Mouse (Mus musculus): ENCODE measurements around the gene Inpp5e.
"Not testable (repeated sequence)": the region's sequence is repeated elsewhere in the genome, so short reads cannot be mapped to it uniquely, and the experiment has no call there.

Gene Inpp5e

DNA sequence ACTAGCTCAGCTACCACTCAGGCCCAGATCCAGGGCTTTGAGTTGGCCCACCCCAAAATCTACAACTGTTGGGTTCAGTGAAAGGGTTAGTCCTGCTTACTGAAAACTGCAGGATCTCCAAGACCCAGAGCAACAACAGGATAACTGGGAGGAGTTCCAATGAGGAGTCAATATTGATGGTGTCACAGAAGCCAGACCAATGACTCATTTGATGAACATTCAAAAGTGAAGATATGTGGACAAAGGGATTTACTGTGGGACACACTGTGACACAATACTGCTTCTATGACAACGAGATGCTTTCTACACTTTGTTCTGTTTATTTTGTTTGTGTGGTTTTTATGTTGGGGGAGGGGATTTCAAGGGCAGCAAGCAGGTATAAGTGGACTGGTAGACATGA lies 9.1 kb upstream of the Inpp5e start:
- no peak for DNase-seq (ENCODE audit: low spot score)

DNA sequence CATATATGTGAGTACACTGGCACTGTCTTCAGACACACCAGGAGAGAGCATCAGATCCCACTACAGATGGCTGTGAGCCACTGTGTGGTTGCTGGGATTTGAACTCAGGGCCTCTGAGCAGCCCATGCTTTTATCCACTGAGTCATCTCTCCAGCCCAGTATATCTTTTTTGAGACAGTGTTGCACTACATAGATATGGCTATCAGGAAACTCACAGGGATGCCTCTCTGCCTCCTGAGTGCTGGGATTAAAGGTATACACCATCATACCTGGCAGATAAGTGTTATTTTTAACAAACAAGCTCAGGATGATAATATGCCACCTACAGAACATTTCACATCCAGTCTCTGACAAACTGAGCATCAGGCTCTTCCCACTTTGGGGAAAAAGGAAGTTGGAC lies 8.1 kb upstream of the Inpp5e start:
- DNase-seq (ENCODE audit: low spot score) = no peak

DNA sequence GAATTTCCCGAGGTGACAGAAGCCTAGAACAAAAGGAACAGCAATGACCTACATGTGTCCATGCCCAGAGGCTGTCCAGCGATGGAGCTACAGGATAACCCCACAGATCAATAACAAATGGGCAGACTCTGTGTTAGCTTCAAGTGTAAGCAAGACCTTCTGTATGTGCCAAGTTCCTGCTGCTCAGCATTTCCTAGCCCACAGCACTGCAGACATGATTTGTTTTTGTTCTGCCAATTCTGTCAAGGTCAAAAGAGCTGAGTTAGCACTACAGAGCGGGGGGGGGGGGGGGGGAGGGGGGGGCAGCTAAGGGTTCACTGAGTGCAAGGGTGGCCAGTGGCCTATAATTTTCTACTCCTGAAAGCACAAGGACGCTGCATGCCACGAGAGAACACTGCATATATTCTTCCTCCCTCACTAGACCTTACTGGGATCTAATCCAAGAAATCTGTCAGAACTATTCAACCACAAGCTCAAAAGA lies 2.0 kb upstream of the Inpp5e start:
- no peak for DNase-seq (ENCODE audit: low spot score)

DNA sequence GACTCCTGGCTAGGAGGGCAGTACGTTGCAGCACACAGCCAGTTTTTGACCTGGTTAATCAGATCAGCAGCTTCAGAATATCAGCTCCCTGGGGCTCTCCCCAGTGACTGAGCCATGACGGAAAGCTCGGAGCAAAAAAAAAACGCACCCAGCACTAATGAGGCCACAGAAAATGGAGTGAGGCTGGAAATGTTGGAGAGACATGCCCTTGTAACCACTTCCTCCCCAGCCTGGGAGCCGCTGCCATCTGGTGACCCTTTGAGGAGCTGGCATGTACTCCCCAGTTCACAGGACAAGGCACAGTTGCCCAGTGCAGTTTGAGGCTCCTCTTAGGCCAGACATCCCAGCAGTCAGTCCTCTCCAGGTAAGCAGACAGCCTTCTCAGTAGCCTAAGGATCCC lies 1.1 kb upstream of the Inpp5e start:
- no peak for DNase-seq (ENCODE audit: low spot score)

DNA sequence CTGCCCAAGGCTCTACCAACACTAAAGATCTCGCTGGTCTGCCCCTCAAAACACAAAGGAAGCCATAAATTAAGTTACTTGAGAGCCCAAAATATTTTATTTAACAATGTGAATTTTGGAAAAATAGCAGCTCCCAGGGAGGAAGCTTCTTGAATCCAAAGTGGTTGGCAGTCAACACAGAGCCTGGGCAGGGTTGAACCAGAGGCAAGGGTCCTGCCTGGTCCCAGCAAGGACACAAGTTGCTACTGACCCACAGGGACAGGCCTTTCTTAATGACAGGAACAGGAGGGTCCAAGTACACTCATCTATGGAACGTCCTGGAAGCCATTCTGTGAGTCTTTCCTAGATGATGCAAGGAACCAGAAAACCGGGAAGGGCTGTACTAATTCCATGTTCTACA lies 359 bp upstream of the Inpp5e start:
- DNase-seq (ENCODE audit: low spot score) = no peak

DNA sequence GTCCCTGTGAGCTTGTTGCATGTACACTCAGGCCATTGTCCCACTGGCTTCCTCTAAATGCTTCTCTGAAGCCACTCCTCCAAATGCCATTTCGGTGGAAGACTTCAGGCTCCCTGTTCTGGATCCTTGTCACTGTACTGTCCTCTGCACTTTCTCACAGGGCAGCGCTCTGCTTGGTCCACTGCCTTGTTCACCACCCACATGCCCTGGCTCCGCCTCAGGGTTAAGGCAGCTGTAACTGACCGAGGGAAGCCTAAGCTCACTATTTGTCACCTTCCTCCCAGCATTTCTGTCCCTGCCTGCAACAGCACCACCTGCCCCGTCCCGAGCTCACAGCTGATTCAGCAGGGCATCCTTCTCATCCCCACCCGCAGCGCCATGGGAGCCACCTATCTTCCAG lies 5.7 kb downstream of the Inpp5e start:
- no peak for DNase-seq (ENCODE audit: low spot score)

DNA sequence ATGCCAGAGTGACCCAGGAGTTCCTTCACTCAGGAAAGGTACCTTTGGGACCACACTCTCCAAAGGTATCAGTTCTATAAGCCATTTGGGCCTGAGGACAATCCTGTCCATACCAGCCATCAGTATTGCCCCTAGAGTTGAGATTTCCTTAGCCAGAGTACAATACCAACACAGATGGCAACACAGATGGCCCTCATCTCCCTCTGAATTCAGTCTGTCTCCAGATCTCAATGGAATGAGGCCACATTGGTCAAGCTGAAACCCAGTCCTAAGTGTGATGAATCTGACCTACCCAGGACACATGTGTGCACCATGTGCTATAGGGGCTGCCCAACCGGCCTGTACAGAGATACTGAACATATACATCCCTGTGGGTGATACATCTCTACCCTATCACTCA lies 6.7 kb downstream of the Inpp5e start:
- no peak for DNase-seq (ENCODE audit: low spot score)

DNA sequence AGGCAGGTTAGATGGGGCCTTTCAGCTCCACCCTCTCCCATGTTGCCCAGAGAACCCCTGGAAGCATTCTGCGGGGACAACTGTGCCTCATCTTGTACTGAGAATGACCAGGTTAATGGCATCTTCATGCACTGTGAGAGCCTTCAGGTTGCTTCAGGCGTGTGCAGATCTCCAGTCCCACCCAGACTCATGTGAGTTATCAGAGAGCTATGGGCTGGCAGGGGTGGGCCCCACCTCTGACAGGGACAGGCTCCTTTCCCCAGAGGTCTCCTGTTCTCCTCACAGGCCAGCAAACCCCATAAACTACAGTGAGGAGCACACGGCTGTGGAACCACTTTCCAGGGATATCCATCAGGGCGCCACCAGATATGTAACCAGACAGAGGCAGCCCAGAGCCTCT lies 8.0 kb downstream of the Inpp5e start:
- DNase-seq (ENCODE audit: low spot score) = no peak

DNA sequence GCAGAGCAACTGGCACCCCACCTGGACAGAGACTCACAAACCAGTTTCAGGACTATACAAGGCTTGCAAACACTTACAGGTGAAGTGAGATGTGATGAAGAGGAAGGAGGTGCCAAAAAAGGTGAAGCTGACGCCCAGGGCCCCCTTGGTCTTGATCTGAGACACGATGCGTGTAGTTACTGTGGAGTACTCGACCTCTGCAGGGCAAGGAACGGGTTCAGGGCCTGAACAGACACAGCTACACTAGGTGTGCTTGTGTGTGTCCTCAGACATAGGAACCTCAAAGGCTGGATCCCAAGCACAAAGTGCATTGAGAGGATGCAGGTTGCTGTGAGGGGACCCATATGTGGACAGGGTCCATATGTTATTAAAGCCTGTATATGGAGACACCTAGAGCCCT lies 8.7 kb downstream of the Inpp5e start:
- DNase-seq (ENCODE audit: low spot score) = no peak

DNA sequence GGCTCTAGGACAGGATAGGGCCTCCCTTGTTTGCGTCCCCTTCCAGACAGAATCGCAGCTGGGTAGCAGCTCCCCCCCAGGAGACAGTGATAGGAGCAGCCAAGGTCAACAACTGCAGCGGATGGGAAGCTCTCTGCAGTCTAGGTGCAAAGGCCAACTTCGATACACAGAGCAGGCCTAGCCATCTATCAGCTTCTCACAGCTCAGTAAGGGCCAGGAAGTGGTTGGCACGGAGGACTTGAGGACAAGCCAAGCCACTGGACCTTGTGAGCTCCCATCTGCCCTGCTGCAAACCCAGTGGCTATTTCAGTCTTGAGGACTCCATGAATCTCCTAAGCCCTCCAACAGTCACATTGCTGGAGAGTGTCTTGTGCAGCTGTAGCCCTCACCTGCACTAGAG lies 9.4 kb downstream of the Inpp5e start:
- DNase-seq (ENCODE audit: low spot score) = no peak

DNA sequence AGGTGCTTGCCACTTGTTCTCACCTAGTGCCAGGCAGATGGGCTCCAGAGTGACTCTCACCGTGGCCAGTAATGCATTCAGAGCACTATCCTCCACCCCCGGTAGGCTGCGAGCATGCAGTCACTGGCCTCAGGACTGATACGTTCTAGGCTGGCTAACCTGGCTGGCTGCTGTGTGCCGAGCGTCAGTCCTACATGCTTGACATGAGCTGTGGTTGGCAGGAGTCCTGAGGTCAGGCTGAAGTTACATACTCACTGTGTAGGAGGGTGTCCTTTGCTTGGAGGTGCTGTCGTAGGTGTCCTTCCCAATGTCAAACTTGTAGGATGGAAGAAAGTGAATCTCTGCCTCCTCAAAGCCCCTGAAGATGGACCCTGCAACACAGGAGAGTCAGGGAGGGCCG lies 10.0 kb downstream of the Inpp5e start:
- no peak for DNase-seq (ENCODE audit: low spot score)

DNA sequence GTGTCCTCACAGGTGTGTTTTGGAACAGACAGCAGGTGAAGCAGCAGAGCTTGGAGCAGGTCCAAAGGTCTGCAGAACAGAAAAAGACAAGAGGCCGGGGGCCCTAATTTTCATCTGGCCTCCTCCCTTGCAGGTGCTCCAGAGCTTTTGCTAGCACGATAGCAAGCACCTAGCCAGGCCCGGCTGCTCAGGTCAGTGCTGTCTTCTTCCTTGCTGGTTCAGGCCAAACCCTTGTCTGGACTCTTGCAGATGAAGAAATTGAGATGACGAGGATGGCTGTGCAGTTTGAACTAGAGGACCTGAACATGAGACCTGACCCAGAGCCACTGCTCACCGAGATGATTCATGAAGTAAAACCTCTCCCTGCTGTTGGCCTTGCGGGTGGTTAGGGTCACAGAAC lies 17.4 kb downstream of the Inpp5e start:
- no peak for DNase-seq (ENCODE audit: low spot score)

DNA sequence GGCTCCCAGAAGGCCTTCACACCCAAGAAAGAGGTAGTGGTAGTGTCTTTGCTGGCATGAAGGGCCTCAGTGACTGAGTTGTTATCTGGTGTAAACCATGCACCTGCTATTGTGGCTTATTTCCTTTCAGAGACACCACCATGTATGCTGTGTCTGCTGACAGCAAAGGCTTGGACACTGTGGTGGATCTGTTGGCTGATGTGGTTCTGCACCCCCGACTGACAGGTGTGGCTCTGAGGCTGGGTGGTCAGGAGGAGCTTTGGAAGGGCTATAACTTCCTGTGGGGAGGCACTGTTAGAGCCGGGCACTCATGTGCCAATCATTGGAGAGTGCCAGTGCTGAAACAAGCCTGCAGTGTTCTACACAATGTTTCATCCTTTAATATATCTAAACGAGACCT lies 18.0 kb downstream of the Inpp5e start:
- DNase-seq (ENCODE audit: low spot score) = no peak

DNA sequence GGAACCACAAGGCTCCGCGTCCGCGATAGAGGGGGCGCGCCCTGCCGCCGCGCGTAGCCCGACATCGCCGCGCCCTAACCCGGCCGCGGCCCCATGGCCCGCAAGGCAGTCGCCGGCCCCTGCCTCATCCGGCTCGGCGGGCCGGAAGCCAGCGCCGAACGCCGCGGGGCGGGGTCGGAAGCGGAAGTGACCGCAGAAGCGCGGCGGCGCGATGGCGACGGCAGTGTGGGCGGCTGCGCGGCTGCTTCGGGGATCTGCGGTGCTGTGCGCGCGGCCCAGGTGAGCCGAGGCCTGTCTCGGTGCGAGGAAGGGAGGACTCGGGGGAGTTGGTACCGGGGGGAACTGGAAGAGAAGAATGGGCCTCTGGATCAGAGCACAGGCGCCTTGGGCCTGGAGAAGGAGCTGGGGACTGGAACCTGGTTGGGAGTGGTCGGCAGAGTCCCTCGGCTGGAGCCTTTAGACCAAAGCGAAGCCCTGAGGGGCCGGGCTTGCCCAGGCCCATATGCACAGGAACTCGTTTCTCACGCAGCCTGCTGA lies 19.8 kb downstream of the Inpp5e start, which contains the start of the genes Entr1 and Pmpca:
TSS of gene Entr1 (minus strand) at position 163 of the 537 bp plus-strand sequence.
TSS of gene Pmpca (plus strand) at position 186 of the 537 bp plus-strand sequence.
- DNase-seq (ENCODE audit: low spot score) = peak; percentile 77

DNA sequence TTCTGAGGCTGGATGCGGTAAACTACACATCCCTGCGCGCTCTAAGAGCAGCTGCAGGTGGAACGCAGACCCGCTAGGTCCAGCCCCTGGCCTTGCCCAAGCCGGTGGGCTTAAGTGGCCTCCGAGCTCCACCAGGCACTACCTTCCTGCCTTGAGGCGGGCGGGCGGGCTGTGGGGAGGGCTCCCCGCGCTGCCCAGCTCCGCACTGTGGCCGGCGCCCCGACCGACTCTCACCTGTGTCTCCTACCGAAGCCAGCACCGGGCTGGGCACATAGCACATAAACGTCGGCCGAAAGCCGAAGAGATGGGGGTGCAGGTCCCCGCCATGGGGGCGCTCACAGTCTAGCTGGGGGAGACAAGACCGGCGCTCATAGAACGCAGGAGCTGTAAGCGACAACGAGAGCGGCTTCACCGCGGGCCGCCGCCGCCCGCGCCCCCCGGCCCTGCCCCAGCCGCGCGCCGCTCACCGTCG lies 20.3 kb downstream of the Inpp5e start:
- DNase-seq (ENCODE audit: low spot score) = no peak

DNA sequence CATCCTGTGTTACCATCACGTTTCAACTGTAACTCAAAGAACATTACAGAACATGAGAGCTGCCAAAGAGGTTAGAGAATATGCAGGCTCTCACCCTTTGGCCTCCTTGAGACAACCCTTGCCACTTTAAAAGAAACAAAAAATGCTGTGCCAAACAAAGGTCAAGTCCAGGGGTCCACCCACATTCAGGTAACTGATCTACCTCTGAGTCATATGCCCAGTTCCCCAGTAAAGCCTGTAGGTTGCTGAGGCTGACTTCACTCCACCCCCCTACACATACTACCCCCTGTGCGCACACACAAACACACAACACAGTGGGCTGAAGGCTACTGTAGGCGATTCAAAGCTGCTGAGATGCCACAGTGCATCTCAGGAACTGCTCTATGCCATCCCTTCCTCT lies 21.3 kb downstream of the Inpp5e start:
- DNase-seq (ENCODE audit: low spot score) = no peak

DNA sequence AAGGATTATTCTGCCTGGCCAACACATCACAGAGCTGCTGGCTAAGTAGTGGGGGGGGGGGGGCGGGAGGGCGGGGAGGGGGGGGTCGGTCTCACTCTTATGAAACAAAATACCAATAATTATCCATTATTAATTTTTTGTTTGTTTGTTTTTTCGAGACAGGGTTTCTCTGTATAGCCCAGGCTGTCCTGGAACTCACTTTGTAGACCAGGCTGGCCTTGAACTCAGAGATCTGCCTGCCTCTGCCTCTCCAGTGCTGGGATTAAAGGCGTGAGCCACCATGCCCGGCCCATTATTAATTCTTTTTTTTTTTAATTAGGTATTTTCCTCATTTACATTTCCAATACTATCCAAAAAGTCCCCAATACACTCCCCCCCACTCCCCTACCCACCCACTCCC lies 28.1 kb downstream of the Inpp5e start:
- not testable (repeated sequence) for DNase-seq (ENCODE audit: low spot score)

DNA sequence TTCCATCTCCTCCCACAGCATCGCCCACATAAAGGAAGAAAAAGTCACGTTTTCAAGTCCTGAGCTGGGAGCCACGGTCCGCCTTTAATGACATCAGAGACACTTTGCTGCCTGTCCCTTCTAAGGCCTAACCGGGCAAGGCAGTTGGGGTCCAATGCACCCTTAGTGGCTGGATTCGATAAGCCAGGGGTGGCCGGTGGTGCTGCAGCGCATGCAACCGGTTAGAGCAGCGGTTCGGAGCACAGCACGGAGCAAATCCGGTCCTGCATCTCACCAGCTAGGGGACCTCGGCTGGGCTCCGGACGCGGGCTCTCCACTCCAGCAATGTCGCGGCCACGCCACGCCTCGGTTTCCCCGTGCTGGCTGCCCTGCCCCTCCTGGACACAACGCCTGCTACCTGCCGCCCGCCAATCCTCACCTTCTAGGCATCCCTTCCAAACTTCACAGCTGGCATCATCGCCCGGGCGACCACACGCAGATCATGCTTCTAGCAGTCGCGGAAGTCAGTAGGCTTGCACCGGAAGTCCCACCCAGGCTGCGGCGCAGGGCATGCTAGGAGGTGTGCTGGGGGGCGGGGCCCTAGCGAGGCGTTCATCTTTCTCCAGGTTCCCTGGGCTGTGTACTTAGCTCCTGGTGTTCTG lies 28.8 kb downstream of the Inpp5e start, which contains the start of gene Snapc4:
TSS of gene Snapc4 (minus strand) at position 523 of the 641 bp plus-strand sequence.
- peak; percentile 60 for DNase-seq (ENCODE audit: low spot score)

DNA sequence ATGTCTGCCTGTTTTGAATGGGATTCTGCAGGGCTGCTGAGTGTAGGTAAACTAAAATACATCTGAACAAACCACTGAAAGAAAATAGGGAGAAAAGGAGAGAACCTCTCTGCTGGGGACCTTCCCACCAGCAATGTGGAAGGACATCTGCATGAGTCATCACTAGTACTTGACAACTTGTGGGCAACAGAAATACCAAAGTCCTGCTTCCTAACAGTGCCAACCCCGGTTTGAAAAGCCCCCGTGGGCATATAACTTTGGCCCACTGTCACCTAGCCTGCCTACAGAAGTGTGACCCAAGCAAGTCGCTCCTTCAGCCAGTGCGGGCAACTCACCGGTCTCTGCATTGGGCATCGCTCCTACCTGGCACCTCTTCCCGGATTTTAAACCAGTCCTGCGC lies 36.6 kb downstream of the Inpp5e start:
- DNase-seq (ENCODE audit: low spot score) = no peak

DNA sequence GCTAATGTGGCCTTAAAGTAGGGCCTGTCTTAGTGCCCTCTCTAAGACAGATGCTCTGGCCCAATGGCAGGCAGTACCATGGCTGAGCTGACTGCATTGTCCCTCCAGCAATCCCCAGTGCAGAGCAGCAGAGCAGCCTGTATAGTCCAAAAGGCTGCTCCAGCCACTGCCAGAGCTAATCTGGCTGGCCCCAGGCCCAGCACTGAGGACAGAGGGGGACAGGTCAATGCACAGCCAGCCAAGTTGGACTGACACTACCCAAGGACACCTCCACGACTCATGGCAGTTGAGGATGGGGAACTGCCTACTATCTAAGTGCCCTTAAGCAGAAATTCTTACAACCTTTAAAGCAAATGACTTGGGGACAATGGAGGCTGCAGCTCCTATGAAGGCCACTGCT lies 40.4 kb downstream of the Inpp5e start:
- DNase-seq (ENCODE audit: low spot score) = no peak

DNA sequence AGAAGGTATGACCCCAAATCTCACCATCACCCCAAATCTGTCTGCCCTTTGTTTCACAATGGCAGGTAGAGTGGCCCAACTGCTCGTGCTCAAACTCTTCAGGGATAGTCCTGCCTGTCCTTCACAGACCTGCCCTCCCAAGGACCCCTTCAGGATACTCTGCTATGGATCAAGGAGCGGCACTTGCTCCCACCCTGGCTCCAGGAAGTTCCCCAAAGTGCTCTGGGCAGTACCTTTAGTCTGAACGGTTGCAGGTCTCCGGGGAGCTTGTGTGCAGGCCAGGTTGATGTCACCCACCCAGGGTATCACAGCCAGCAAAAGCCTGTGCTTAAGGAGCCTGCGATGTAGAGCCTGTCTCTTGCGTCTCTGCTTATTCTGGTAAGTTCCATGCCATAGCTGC lies 41.1 kb downstream of the Inpp5e start:
- no peak for DNase-seq (ENCODE audit: low spot score)

DNA sequence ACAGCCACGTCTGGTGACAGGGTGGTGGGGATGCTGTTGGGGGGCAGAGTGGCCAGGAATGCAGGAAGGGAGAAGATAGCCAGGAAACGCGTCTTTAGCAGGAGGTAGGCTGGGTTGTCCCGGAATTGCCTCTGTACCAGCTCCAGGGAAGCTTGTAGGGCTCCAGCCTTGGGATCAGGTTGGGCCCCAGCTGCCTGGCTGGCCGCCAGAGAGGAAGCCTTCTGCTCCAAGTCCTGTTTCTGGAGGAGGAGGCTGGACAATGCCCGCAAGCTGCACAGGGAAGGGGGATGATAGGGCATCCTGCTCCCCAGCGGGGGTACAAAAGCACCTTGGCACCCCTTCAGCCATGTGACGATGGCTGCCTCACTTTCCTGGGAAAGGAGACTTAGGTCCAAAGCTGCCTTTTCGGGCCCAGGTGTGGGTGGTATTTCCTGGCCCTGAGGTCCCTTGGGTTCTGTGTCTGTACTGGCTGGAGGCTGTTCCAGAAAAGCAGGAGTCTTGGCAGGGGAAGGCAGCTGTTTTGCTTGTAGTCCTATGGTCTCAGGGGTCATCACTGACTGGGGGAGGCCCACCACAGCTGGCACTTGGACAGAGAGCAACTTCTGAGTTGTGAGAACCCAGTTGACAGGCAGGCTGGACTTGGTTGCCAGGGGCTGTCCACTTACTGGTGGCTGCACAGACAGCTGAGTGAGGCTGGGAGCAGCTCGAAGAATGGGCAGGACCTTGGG lies 44.1 kb downstream of the Inpp5e start:
- DNase-seq (ENCODE audit: low spot score) = peak; percentile 73

DNA sequence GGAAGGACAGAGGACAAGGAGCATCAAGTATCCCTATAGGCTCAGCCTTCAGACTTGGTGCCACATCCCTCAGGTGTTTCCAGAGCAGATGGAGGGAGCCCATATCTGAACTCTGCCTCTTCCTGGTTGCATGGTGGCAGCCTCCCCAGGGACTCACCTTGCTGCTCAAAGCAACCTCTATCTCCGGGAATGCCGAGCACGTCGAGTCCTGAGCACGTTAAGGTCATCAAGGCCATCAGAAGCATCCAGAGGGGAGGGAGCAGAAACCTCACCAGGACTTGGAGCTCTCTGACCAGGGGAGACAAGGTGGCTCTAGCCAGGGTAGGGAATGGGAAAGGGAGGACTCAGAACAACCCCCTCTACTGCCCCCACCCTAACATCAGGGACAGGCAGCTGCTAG lies 45.5 kb downstream of the Inpp5e start:
- DNase-seq (ENCODE audit: low spot score) = no peak
